Mouse (Mus musculus) lung, postnatal 25 days (tissue): ENCODE measurements at regions not wholly inside any gene's neighbourhood (a gene's known extent, or its start where the extent isn't known, plus 50 kb on each side); places are given as distances from the start of the nearest gene placed in this dataset.

ENCODE experiments used
- DNase-seq: peaks from one replicate; pipeline ENCODE4 v3.0.0; 2022; ENCODE audit warnings: low spot score

DNA sequence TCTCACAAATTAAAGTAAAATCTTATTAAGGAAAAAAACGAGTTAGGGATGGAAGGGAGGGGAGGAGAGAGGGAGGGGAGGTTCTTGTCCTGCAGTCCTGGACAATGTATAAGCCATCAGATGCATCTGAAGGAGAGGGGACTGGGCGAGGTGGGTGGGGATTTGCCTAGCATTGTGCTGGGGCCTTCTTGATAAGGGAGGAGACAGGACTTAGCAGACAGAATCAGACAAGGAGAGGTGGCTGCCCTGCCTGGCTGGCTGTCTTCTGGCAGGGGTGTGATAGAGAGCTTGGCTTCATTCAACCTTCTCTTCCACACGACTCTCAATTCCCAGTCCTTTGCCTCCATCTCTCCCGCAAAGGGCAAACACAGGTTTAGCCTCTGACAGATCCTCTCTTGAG lies 318.9 kb downstream of the Gm49356 start:
- no peak for DNase-seq

DNA sequence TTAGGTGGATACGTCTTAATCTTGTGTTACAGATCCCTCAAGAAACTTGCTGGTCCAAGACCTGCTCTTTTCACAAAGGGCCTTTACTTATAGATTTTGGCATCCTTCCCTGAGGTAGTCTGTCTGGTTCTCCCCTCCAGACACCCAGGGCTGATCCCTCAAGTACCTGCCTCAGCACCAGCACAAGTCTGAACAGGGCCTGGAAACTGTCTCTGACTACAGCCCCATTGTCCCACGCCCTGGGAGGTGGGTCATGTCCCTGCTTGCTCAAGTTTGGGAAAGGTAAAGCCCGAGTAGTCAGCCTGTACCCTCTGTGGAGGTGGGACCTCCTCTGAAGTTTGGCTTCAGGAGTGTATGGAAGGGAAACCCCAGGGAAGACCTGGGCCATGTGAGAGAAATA lies 323.3 kb downstream of the Gm49356 start:
- DNase-seq: no peak

DNA sequence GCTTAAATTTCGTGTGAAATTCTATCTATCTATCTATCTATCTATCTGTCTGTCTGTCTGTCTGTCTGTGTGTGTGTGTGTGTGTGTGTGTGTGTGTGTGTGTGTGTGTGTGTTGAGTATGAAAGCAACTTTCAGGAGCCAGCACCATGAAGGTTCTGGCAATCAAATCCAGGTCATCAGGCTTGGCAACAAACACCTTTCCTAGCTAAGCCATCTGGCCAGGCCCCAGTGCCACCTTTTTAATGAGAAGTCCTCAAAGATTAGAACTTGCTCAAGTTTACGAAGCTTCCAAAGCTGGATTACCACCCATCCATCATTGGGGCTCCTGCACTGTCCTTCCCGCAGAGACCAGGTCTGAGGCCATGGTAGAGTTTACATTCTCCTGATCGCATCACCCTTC lies 325.0 kb downstream of the Gm49356 start:
- DNase-seq: no peak

DNA sequence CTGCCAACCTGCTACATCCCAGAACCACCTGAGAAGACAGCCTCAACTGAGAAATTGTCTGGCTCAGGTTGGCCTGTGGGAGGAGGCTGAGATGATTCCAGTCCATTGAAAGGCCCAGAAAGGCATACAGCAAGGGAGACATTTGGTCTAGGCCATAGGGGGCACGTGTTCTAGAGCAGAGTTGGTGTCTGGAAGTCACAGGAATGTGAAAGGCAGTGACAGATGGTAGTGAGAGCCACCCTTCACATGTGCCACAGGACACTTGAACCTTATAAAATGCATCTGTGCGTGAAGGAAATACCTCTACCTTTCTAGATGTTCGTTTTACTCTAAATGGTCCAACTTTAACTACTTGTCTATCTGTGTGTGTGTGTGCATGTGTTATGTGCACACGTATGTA lies 326.1 kb downstream of the Gm49356 start:
- DNase-seq: no peak

DNA sequence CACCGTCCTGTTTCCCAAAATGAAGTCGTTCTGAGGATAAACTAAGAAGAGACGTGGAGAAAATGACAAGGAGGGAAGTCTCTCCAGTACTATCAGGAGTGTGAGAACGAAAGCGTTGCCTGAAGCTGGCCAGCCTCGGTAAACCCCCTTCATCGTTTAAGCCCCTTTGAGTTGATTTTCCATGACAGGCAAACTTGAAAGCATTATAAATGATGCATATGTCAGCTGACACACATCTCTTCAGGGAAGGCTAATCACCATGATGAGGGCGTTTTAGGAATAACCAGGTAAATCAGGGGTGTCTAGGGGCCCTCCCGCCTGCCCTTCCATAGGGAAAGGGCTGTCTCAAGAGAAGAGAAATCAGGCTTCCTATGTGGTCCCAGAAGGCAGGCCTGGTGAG lies 328.4 kb downstream of the Gm49356 start:
- no peak for DNase-seq

DNA sequence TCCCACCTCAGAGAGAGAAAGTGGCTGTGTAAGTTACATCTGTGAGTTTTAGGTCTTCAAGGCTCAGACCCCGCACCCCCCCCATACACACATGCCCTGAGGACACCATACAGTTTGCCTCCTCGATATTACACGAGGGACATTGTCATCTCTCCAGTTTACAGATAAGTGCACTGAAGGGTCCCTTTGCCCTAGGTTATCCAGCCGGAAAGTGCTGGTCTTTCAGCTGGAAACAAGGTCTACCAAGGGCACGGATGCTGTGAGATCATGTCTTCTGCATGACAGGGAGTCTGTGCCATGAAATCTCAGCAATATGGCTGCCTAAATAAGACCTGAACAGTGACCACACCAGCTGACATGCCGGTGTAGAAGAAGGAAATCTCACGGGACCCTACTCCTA lies 329.8 kb downstream of the Gm49356 start:
- no peak for DNase-seq

DNA sequence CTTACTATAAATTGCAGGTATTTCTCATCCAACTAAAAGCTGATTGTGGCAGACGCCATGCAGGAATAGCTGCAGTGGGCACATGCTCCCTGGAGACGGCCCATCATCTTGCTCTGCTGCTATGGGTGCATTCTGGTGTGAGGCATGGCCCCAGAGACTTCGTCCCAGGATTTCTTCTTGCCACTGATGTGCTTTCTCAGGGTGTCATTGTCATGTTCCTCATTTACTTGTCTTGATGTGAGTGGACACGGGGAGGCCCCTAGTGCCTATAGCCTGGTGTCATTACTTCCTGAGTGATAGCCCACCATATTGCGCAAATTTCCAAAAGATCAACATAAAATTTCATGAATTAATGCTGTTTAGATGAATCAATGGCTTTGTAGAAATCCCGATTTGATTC lies 336.5 kb downstream of the Gm49356 start:
- no peak for DNase-seq

DNA sequence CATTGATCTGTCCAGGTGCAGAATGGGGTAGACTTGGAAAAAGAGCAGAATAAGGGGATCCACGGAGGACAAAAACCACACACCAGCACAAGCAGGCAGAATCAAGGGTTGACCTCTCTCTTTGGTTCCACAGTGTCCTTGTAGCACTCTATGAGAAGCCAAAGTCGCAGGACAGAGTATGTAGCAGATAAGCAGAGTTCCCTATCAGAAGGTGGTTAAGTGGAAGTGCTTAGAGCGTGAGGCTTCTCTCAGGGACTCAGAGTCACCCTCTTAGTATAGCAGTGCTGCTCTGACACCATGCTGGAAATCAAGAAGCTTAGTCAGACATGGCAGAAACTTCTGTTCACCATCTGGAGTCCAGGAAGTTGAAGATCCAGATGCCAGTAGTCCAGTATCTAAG lies 338.2 kb downstream of the Gm49356 start:
- no peak for DNase-seq

DNA sequence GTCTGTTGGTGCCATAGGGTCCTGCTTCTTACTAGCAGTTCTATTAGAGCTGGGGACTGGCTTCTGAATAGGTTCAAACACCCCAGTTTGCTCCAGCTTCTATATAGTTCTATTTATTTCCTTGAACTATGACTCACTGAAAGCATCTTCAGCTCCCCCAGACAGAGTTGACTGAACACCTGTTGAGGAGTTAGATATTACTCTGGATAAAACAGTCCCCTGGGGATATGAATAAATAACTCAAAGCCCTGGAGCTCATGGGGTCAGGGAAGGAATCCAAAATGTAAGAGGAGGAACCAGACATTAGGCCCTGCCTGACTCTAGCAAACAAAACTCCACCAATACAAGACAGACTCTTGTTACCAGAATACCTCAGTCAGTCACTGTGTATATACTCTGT lies 341.4 kb downstream of the Gm49356 start:
- DNase-seq: no peak

DNA sequence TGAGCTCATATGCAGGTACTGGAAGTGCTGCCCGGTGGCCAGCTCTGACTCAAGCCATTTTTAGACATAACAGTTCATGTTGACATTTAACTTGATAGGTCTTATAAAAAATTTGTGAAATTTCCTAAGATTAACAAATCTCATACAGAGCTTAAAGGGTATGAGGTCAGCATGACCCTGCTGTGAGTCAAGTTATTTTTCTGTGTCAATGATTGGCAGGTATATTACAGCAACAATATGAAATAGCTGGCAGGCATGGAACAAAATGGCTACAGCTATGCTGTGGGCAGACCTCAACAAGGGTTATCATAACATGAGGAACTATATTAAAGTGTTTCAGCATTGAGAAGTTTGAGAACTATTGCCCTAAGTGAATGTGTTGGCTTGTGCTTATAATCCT lies 342.6 kb downstream of the Gm49356 start:
- DNase-seq: no peak

DNA sequence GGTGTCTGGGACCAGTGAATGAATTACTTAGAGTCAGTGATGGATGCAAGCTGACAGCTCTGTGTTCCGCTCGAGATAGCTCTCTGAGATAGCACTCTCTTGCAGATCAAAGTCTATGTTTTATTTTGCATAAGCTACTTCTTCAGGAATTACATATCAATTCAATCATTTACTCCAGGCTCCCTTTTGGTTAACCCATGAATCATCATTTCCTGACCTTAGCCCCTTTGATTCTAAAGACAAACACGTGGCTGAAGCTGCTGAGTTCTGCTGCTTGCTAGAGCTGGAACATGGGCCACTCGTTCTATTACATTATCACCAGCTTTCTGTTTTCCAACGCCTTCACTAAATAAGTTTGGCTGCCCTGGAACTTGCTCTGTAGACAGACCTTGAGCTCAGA lies 343.2 kb downstream of the Gm49356 start:
- DNase-seq: no peak

DNA sequence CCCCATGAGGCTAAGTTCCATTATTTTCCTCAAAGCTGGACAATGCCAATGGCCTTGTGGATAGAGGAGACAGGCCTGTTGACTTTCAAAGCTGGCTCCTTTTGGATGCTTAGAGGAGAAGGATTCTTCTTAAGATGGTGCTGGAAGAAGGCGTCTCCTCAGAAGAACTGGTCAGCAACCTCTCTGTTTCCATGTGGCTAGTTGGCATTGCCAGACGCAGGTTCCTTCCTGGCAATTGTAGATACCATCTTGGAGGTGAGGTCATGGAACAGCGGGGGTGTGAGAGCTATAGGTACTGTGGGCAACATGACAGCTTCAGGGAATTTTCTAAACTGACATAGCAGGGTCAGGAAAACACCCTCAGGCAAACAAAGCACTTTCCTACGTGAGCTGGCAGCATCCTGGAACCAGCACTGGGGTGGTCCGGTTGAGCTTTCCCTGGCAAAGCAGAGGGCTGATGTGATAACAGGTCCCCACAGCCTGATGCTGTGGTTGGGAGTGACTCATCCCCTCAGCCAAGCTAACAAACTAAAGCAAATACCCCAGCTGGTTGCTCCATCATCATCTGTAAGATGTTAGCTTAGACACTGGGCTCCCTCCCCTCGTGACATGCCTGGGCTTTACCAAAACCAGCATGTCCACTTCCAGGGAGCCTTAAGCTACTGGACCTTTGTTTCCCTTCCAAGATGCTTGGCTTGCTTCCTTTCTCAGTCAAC lies 348.5 kb downstream of the Gm49356 start:
- DNase-seq: no peak

DNA sequence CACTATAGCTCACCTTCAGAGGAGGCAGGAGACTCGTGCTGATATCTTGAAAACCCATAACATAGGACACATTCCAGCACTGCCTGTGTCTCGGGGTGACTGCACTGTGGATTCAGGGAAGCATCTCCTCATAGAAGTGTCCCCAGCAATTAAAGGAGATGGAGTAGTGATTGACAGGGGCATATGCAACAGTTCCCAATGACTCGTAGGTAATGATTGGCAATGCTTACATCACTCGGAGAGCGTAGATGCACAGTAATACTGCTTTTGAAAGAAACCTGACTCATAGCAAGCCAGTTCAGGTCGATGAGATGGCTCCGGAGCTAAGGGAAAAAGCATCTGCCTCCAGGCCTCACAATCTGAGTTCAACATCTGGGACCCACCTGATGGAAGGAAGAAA lies 352.7 kb downstream of the Gm49356 start:
- no peak for DNase-seq

DNA sequence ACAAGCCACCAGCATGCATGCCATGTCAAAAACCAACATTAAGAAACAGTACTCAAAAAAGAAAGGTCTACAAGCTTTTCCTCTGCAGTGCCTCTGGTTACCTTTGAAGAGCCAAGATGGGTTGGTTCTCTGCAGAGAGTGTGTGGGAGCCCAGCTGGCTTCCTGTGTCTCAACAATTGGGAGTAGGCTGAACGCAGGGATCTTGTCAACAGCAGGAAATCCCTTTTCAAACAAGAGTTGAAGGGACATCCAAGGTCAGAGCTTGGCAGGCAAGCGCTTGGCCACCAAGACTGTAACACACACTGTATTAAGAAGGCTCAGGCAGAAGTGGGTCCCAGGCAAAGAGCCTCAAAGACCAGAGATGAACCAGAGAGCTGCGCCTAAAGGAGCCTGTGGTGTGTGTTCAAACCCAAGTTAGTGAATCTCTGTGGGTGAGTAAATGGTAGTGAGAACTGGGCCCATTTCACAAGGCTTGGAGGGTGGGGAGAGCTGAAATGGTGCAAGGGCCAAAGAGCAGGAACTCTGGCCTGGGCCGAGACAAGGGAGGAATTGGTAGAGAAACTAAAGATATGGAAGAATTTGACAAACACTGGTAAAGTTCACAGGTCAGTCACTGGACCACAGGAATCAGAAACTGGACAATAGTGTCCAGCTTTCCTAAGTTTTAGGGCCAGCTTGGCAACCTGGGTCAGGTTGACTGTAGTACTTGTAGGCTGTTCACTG lies 357.0 kb downstream of the Gm49356 start:
- peak; percentile 82 for DNase-seq

DNA sequence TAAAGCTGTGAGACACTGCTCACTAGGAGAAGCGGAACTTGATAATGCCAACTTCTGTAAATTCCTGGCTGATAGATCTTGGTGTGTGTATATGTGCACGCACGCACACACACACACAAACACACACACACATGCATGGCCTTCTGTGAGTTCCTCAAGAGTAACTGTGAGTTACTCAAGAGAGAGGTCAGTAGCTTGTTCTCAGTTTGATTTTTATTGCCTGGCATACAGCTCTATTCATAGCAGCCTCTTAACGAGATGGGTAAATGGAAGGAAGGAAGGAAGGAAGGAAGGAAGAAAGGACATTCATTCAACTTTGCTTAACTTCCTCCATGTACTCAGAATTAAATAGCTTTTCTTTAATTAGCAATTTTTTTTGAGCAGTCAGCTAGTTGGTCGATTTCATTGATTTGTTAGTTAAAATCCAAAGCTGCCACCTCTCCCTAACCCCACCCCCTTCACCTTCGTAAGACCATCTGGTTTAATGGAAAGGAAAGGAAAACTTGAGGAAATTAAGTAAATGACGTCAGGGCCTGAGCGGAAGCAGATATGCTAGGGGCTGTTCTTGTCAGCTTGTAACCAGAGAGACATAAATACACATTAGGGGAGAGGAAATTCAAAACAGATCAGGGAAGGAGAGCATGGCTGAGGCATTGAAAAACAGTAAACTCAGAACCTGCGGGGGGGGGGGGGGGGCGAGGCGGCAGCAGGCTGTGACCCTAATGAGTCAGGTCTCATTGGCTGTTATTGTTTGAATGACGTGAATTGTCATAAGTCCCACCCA lies 359.6 kb downstream of the Gm49356 start:
- peak; percentile 39 for DNase-seq

DNA sequence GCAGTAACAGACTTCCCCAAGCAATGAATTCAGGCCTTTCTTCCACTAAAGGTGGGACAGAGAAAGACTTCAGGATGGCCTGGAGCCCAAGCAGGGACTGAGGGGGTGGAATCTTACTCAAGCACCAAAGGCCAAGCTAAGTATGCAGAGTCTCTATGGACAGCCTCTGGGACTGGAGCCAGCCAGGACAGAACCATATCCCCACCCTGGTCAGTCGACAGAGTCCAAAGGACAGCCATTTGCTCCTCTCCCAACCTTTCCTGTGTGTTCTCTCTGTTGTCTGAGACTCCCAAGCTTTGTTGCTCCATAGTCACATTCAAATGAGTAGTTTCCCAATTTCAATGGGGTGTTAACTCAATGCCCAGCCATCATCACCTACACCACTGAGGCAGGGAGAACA lies 372.3 kb downstream of the Gm49356 start:
- DNase-seq: no peak

DNA sequence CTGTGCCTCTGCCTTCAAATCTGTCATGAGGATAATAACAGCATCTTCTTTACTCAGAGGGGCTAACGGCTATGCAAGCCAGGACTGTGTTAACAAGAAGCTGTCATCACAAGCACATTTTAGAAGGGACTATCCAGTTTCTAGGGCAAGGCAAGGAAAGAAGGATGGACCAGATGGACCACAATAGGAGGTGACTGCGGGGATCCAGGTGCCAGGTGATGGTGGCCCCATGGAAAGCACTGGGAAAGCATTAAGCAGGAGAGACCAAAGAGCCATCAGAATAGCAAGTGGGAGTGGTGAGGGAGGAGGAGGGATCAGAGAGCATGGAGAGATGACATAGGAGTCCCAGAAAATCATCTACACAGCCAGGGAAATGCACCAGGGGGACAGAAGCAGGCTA lies 373.3 kb downstream of the Gm49356 start:
- no peak for DNase-seq

DNA sequence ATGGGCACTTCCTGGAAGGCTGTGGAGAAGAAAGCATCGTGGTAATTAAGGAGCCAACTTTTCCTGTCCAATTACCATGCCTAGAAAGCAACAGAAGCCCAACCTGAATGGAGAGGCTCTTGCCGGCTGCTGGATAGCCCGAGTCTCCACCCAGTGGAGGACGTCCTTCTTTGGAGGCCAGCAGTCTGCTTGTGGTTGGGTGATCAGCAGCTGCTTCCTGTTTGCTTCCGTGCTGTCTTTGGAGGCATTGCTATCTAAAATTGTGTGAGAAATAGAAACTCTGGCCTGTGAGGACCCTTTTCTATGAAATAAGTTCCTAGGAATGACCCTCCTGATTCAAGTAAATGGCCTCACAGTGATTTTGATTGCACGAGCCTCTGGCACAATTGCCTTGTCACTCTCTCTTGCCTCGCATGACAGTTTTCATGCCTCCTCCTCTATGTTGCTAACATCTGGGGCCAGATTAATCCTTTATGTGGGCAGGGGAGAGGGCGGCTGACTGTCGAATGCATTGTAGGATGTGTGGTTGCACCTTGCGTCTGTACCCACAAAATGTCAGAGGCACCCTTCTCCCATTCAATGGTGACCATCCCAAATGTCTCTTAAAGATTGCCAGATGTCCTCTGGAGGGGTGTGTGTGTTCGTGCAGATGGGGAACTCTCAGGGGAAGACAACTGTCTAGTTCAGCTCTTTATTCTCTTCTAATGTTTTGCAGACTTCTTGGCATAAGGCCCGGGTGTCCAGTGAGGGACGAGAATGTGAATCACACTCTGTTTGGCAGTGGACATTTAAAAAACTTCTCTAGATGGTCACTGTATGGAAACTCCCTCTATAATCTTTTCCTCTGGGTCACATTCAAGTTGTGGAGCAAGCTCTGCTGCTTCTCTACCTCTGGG lies 374.6 kb downstream of the Gm49356 start:
- peak; percentile 77 for DNase-seq
